Mouse (Mus musculus): ENCODE data around the gene Plxna2. TPM values are rescaled to one million over a fixed set of nuclear protein-coding genes. Genes with fewer than 3 reads are reported as not detected.

The Plxna2 gene
- total and polyA plus RNA-seq, 3 experiments = under 0.01 to 0.03 TPM; not detected in 1

DNA sequence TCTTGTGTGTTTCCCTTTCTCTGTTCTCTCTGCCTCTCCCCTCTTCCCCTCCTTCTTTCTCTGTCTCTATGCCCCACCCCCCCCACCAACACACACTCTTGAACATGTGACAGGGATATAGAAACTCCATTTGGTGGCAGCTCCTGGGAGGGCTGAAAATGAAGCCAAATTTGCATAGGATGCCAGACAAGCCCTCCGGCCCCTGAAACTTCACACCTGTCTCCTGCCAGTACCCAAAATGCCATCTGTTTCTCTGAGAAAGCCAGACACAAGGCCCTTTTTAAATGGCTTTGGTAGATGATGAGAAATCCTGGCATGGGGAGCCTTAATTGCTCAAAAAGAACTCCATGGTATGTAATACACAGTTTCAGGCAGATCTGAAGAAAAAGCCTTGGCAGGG lies 31.3 kb upstream of the Plxna2 start:
- Histone ChIP-seq H3K79me2 (ENCODE audit: control insufficient read depth, insufficient read depth, low read length, poor library complexity) (no peaks in the 10 kb centered on the region), H3K36me3 (ENCODE audit: control insufficient read depth in 1 of 2, insufficient read depth in 2 of 2, low read length in 2 of 2) (no peaks in the 10 kb centered on the region), H3K27ac (ENCODE audit: control insufficient read depth, low read depth, low read length) (no peak overlapping the region), H3K9me3 (replicated peaks; ENCODE audit: insufficient read depth, low read length) (no peaks in the 10 kb centered on the region), H3K4me1 (ENCODE audit: control insufficient read depth in 1 of 2, insufficient read depth in 2 of 2, low read length in 2 of 2) (no peaks in the 10 kb centered on the region), H3K27me3 (ENCODE audit: control insufficient read depth in 1 of 2, insufficient read depth in 2 of 2, low read length in 2 of 2) (no peaks in the 10 kb centered on the region), H3K4me3 (ENCODE audit: control insufficient read depth in 1 of 2, insufficient read depth in 1 of 2, low read depth in 2 of 2, low read length in 2 of 2) (no peak overlapping the region), H3K9ac (ENCODE audit: control insufficient read depth, low read depth, low read length, poor library complexity, severe bottlenecking) (no peak overlapping the region)
- no peak for DNase-seq (ENCODE audit: low read depth, low spot score)
- TF ChIP-seq POLR2A (IDR thresholded peaks at IDR 0.05; ENCODE audit: control insufficient read depth in 1 of 2, insufficient read depth in 1 of 2, low read depth in 1 of 2, low read length in 2 of 2, poor library complexity in 1 of 2) = no peak
- no peak for TF ChIP-seq MAZ (IDR thresholded peaks at IDR 0.05; ENCODE audit: low read depth, low read length)
- no peak for TF ChIP-seq ZMIZ1 (IDR thresholded peaks at IDR 0.05; ENCODE audit: low read depth, low read length)
- no peak for TF ChIP-seq ZKSCAN1 (IDR thresholded peaks at IDR 0.05; ENCODE audit: low read depth, low read length)
- no peak for TF ChIP-seq NRF1 (IDR thresholded peaks at IDR 0.05; ENCODE audit: insufficient read depth, low read depth, low read length, poor library complexity, severe bottlenecking)

DNA sequence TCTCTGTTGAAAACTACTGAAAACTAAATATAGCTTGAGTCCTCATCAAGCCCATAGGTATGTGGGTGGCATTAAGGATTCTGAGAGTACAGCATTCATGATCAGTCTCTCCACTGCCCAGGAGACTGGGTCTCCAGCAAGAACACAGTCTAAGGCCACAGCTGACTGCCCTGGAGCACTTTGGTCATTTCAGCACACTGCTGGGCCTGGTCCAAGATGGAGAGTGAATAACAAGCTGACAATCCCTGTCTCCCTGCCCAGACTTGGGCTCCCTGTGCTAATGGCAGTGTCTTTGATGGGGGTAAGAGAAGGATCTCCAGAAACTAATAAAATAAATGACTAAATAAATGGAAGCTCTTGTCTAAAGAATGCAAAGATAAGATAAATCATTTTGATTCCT lies 30.5 kb upstream of the Plxna2 start:
- H3K79me2 ChIP-seq (ENCODE audit: control insufficient read depth, insufficient read depth, low read length, poor library complexity) = no peaks in the 10 kb centered on the region
- no peaks in the 10 kb centered on the region for H3K9me3 ChIP-seq (replicated peaks; ENCODE audit: insufficient read depth, low read length)
- H3K9ac ChIP-seq (ENCODE audit: control insufficient read depth, low read depth, low read length, poor library complexity, severe bottlenecking) = no peak overlapping the region
- H3K36me3 ChIP-seq (ENCODE audit: control insufficient read depth in 1 of 2, insufficient read depth in 2 of 2, low read length in 2 of 2) = no peaks in the 10 kb centered on the region
- H3K27me3 ChIP-seq (ENCODE audit: control insufficient read depth in 1 of 2, insufficient read depth in 2 of 2, low read length in 2 of 2) = no peaks in the 10 kb centered on the region
- no peak overlapping the region for H3K4me3 ChIP-seq (ENCODE audit: control insufficient read depth in 1 of 2, insufficient read depth in 1 of 2, low read depth in 2 of 2, low read length in 2 of 2)
- TF ChIP-seq SMC3 (IDR thresholded peaks at IDR 0.05; ENCODE audit: low read depth, low read length) = no peak
- no peak for DNase-seq (ENCODE audit: low read depth, low spot score)
- no peak overlapping the region for H3K27ac ChIP-seq (ENCODE audit: control insufficient read depth, low read depth, low read length)
- no peaks in the 10 kb centered on the region for H3K4me1 ChIP-seq (ENCODE audit: control insufficient read depth in 1 of 2, insufficient read depth in 2 of 2, low read length in 2 of 2)

DNA sequence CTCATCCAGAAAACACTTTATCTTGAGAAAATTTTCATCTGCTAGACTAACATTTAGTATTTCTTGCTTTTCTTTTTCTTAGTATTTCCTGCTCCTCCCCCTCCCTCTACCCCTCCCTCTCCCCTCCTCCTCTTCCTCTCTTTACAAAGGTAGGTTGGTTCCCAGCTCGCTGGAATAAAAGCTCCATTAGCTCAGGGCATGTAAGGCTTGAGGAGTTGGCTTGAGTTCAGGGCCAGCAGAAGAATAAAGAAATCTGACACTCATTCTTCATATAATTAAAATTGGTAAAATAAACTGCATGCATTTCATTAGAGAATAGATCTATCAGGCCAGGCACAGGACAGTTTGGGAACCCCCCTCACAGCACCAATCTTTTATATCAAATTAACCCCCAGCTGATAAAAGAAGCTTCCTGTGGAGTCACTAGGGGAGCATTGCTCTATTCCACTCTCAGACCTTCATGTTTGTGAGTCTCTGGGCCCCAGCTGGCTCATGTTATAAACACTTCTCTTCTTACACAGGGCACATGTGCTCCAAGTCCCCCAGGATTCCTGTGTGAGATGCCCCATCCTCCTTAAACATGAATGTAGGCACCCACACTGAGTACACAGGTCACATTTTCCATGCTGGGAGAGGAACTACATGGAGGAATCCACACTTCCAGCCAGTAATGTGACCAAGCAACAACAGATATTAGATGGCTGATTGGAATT lies 29.9 kb upstream of the Plxna2 start:
- Histone ChIP-seq H3K27me3 (ENCODE audit: control insufficient read depth in 1 of 2, insufficient read depth in 2 of 2, low read length in 2 of 2) (no peaks in the 10 kb centered on the region), H3K36me3 (ENCODE audit: control insufficient read depth in 1 of 2, insufficient read depth in 2 of 2, low read length in 2 of 2) (no peaks in the 10 kb centered on the region), H3K9ac (ENCODE audit: control insufficient read depth, low read depth, low read length, poor library complexity, severe bottlenecking) (no peak overlapping the region), H3K9me3 (replicated peaks; ENCODE audit: insufficient read depth, low read length) (no peaks in the 10 kb centered on the region), H3K4me3 (ENCODE audit: control insufficient read depth in 1 of 2, insufficient read depth in 1 of 2, low read depth in 2 of 2, low read length in 2 of 2) (no peak overlapping the region), H3K4me1 (ENCODE audit: control insufficient read depth in 1 of 2, insufficient read depth in 2 of 2, low read length in 2 of 2) (no peaks in the 10 kb centered on the region), H3K79me2 (ENCODE audit: control insufficient read depth, insufficient read depth, low read length, poor library complexity) (no peaks in the 10 kb centered on the region), H3K27ac (ENCODE audit: control insufficient read depth, low read depth, low read length) (no peak overlapping the region)
- TF ChIP-seq ZKSCAN1 (IDR thresholded peaks at IDR 0.05; ENCODE audit: low read depth, low read length) = no peak
- TF ChIP-seq USF1 (IDR thresholded peaks at IDR 0.05; ENCODE audit: low read depth, low read length) = no peak
- no peak for TF ChIP-seq HCFC1 (IDR thresholded peaks at IDR 0.05; ENCODE audit: low read depth, low read length)
- no peak for TF ChIP-seq CHD2 (IDR thresholded peaks at IDR 0.05; ENCODE audit: low read length)
- no peak for TF ChIP-seq MYC (IDR thresholded peaks at IDR 0.05; ENCODE audit: low read depth, low read length)
- no peak for DNase-seq (ENCODE audit: low read depth, low spot score)

Measured in MEL (cell line).